Mouse (Mus musculus): ENCODE results near the gene Olfr196.

- TF ChIP-seq CTCF (IDR thresholded peaks at IDR 0.05; ENCODE audit: low read depth, low read length) = no peak
- no peak for TF ChIP-seq POLR2A (IDR thresholded peaks at IDR 0.05; ENCODE audit: extremely low read depth, insufficient read depth, low read length)
Measured at GRCm38 (mm10) chr16:59146746-59147145, 23.5 kb downstream of the Olfr196 start, which contains the start of gene Olfr195.

Measured in liver, adult 2 months (tissue).